17 mouse cellular contexts compared by ENCODE assay signal in the genomic region with DNA sequence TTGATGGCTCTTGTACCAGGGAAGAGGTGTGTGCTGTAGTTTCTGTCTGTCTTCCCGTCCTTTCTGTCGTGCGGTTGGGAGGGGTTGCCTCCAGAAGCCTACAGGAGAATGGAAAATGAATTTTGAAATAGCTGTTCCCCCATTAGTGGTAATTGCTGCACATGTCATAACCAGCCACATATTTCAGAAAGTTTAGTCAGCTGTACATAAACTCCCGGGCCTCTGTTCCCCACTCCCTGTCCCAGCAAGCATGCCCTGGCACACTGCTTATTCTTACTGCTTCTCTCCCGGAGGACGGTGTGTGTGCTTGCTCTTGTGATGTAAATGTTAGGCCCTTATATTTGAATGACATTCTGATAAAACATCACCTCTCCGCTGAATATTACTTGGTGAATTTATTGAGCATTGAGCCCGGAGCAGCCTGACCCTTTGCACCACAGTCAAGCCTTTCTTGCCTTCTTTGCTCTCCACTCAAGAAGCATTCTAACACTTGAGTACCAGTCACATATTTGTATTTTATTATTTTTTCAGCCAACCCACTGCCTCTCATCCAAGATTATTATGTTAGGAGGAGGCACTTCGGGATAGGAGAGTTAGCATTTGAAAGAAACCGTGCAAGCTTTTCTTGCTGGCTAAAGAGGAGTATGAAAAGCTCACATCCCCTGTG.
DNase-seq lines count a peak whose midpoint lies in the region; ATAC-seq and TF ChIP-seq lines count a peak whose summit lies in the region.
"Had no signal": no experiment of that assay in that cellular context is flagged by ENCODE, and none has a peak within 500 bp of the region (broad histone marks: within the 10 kb centered on the region; RNA-seq: fewer than 3 reads in every experiment).

No protein-coding gene starts in this region.

- H3K27me3 ChIP-seq in lung, embryonic 14.5 days (ENCODE audit: insufficient read depth, low read length), result no peaks in the 10 kb centered on the region
- H3K27me3 ChIP-seq in midbrain, embryonic 13.5 days, result peaks cover 21% of the 10 kb centered on the region
- 0 out of 2 replicates have a peak, but pooled peaks cover 7% of the 10 kb centered on the region for H3K27me3 ChIP-seq in midbrain, embryonic 14.5 days (ENCODE audit: control insufficient read depth, insufficient read depth, low read length)
- H3K27me3 ChIP-seq in stomach, postnatal 0 days (ENCODE audit: control insufficient read depth, insufficient read depth, low read length), result no peaks in the 10 kb centered on the region
- H3K27me3 ChIP-seq in hindbrain, embryonic 14.5 days (ENCODE audit: control insufficient read depth, insufficient read depth, low read length), result no peaks in the 10 kb centered on the region
- H3K27me3 ChIP-seq: CH12.LX; megakaryocyte, embryonic 14.5 days had no signal

- H3K4me2 ChIP-seq in lung, embryonic 14.5 days, result no peak overlapping the region
- H3K4me2 ChIP-seq in midbrain, embryonic 13.5 days (replicated peaks), result no peak overlapping the region
- H3K4me2 ChIP-seq in midbrain, embryonic 14.5 days (ENCODE audit: low read length), result no peak overlapping the region
- no peak overlapping the region for H3K4me2 ChIP-seq in stomach, postnatal 0 days (replicated peaks; ENCODE audit: low read depth)
- no peak overlapping the region for H3K4me2 ChIP-seq in hindbrain, embryonic 14.5 days (replicated peaks)
- H3K4me2 ChIP-seq: kidney, embryonic 15.5 days had no signal

- DNase-seq in lung, embryonic 14.5 days, result no peak
- DNase-seq in lung, postnatal 4 days, result no peak
- DNase-seq in midbrain, embryonic 14.5 days, result no peak
- DNase-seq in lung, postnatal 36 days, result peak; percentile 31
- DNase-seq in stomach, postnatal 0 days (ENCODE audit: low spot score), result no peak
- no peak for DNase-seq in hindbrain, embryonic 14.5 days (ENCODE audit: low spot score)
- DNase-seq: thymus, adult 18-20 months had no signal

- no peak for TF ChIP-seq CTCF in lung, embryonic 14.5 days (IDR thresholded peaks at IDR 0.05; ENCODE audit: low read depth)
- no peak for TF ChIP-seq CTCF in stomach, postnatal 0 days (IDR thresholded peaks at IDR 0.05; ENCODE audit: low read depth)

- no peaks in the 10 kb centered on the region; the same call in 1 of the 2 replicates for H3K36me3 ChIP-seq in lung, embryonic 14.5 days (ENCODE audit: insufficient read depth)
- H3K36me3 ChIP-seq in midbrain, embryonic 13.5 days, result peaks cover 10% of the 10 kb centered on the region
- no peaks in the 10 kb centered on the region for H3K36me3 ChIP-seq in midbrain, embryonic 14.5 days (ENCODE audit: control insufficient read depth, insufficient read depth, low read length)
- 0 out of 2 replicates have a peak, but pooled peaks cover 3% of the 10 kb centered on the region for H3K36me3 ChIP-seq in stomach, postnatal 0 days (ENCODE audit: control insufficient read depth, insufficient read depth, low read length)
- peaks cover 9% of the 10 kb centered on the region; the same call in 1 of the 2 replicates for H3K36me3 ChIP-seq in hindbrain, embryonic 14.5 days (replicated peaks; ENCODE audit: control insufficient read depth, insufficient read depth)

- no peak overlapping the region for H3K9ac ChIP-seq in lung, embryonic 14.5 days
- H3K9ac ChIP-seq in midbrain, embryonic 13.5 days (replicated peaks), result no peak overlapping the region
- no peak overlapping the region for H3K9ac ChIP-seq in midbrain, embryonic 14.5 days (replicated peaks; ENCODE audit: low read length)
- no peak overlapping the region for H3K9ac ChIP-seq in stomach, postnatal 0 days (ENCODE audit: low read length)
- H3K9ac ChIP-seq in hindbrain, embryonic 14.5 days, result no peak overlapping the region

- 0 out of 2 replicates have a peak overlapping the region, but pooled peaks have one; percentile 3 for H3K27ac ChIP-seq in lung, embryonic 14.5 days (ENCODE audit: low read depth)
- peak overlapping the region; percentile 25; the same call in 1 of the 2 replicates for H3K27ac ChIP-seq in midbrain, embryonic 13.5 days
- no peak overlapping the region for H3K27ac ChIP-seq in midbrain, embryonic 14.5 days (replicated peaks; ENCODE audit: low read depth, low read length)
- H3K27ac ChIP-seq in stomach, postnatal 0 days (replicated peaks), result peak overlapping the region; percentile 45; the same call in 1 of the 2 replicates
- H3K27ac ChIP-seq in hindbrain, embryonic 14.5 days, result no peak overlapping the region
- H3K27ac ChIP-seq: gastrocnemius, adult 2 months; heart, embryonic 10.5 days; hindbrain, embryonic 10.5 days; kidney, embryonic 15.5 days had no signal

- ATAC-seq in lung, embryonic 14.5 days (ENCODE audit: insufficient read depth), result no peak
- ATAC-seq in midbrain, embryonic 13.5 days, result no peak
- ATAC-seq in midbrain, embryonic 14.5 days (ENCODE audit: low FRiP score, low TSS enrichment), result no peak
- no peak for ATAC-seq in stomach, postnatal 0 days (ENCODE audit: low FRiP score, low TSS enrichment)
- no peak for ATAC-seq in hindbrain, embryonic 14.5 days (ENCODE audit: low FRiP score)
- ATAC-seq: intestine, postnatal 0 days had no signal

- WGBS in lung, embryonic 14.5 days, result 63% methylated on average over 10 of the region's 10 CpGs
- 37% methylated on average over 10 of the region's 10 CpGs for WGBS in midbrain, embryonic 13.5 days
- WGBS in midbrain, embryonic 14.5 days, result 27% methylated on average over 10 of the region's 10 CpGs
- WGBS in stomach, postnatal 0 days, result 63% methylated on average over 10 of the region's 10 CpGs
- whole genome bisulfite sequencing in hindbrain, embryonic 14.5 days, result 56% methylated on average over 10 of the region's 10 CpGs

- peaks cover 13% of the 10 kb centered on the region for H3K4me1 ChIP-seq in lung, embryonic 14.5 days (ENCODE audit: insufficient read depth)
- H3K4me1 ChIP-seq in midbrain, embryonic 13.5 days (replicated peaks), result peaks cover 37% of the 10 kb centered on the region
- peaks cover 19% of the 10 kb centered on the region; the same call in 1 of the 2 replicates for H3K4me1 ChIP-seq in midbrain, embryonic 14.5 days (ENCODE audit: control insufficient read depth, insufficient read depth, low read length)
- H3K4me1 ChIP-seq in stomach, postnatal 0 days (replicated peaks; ENCODE audit: control insufficient read depth, insufficient read depth), result no peaks in the 10 kb centered on the region; the same call in 1 of the 2 replicates
- H3K4me1 ChIP-seq in hindbrain, embryonic 14.5 days (replicated peaks; ENCODE audit: control insufficient read depth, insufficient read depth, low read length), result no peaks in the 10 kb centered on the region; the same call in 1 of the 2 replicates
- H3K4me1 ChIP-seq: megakaryocyte, embryonic 14.5 days had no signal

- H3K9me3 ChIP-seq in lung, embryonic 14.5 days (ENCODE audit: low read depth, low read length), result no peaks in the 10 kb centered on the region
- no peaks in the 10 kb centered on the region for H3K9me3 ChIP-seq in midbrain, embryonic 13.5 days
- no peaks in the 10 kb centered on the region for H3K9me3 ChIP-seq in midbrain, embryonic 14.5 days (ENCODE audit: control insufficient read depth, low read length)
- H3K9me3 ChIP-seq in stomach, postnatal 0 days (ENCODE audit: control insufficient read depth, low read length), result no peaks in the 10 kb centered on the region
- H3K9me3 ChIP-seq in hindbrain, embryonic 14.5 days (ENCODE audit: control insufficient read depth, low read length), result no peaks in the 10 kb centered on the region
- H3K9me3 ChIP-seq: G1E; heart, embryonic 10.5 days; hindbrain, embryonic 10.5 days; kidney, embryonic 15.5 days; megakaryocyte, embryonic 14.5 days had no signal

- no peak overlapping the region for H3K4me3 ChIP-seq in lung, embryonic 14.5 days (ENCODE audit: low read depth, low read length)
- H3K4me3 ChIP-seq in midbrain, embryonic 13.5 days (replicated peaks), result no peak overlapping the region
- H3K4me3 ChIP-seq in midbrain, embryonic 14.5 days (replicated peaks; ENCODE audit: low read depth, low read length), result no peak overlapping the region
- H3K4me3 ChIP-seq in stomach, postnatal 0 days (ENCODE audit: low read depth, low read length), result no peak overlapping the region
- H3K4me3 ChIP-seq in hindbrain, embryonic 14.5 days (replicated peaks; ENCODE audit: low read length), result no peak overlapping the region
- H3K4me3 ChIP-seq: erythroblast, embryonic 14.5 days; gastrocnemius, adult 2 months; heart, embryonic 10.5 days; hindbrain, embryonic 10.5 days; kidney, embryonic 15.5 days; megakaryocyte, embryonic 14.5 days had no signal

- TF ChIP-seq EP300 in stomach, postnatal 0 days (optimal IDR thresholded peaks at IDR 0.05), result no peak

Comparison
In these comparisons a context has a peak if more than half of its experiments do, and no peak if none do; other contexts are left out.
1. H3K27ac ChIP-seq: peak in lung, embryonic 14.5 days (single experiment), midbrain, embryonic 13.5 days (single experiment) and stomach, postnatal 0 days (single experiment); none in midbrain, embryonic 14.5 days (single experiment) and hindbrain, embryonic 14.5 days (single experiment).